Mouse (Mus musculus) kidney, embryonic 16.5 days (tissue): ENCODE data around the gene Uso1. TPM values are rescaled to one million over a fixed set of nuclear protein-coding genes. Genes with fewer than 3 reads are reported as not detected.

ENCODE experiments used
- polyA plus RNA-seq: library from polyadenylated mRNA; unstranded; fragments of >200 nt; fragmentation: Nextera tagmentation; extraction: Ambion mirVana; gene quantifications from 2 replicates; pipeline ENCODE4 v1.2.1, GENCODE M21; 2015

Uso1 gene
- polyA plus RNA-seq, 1 experiment from 2014 or later, result 40.0 TPM

Other genes with a start within 250 kb of the Uso1 start
- 74.4 and 77.1 TPM in 2 replicates for gene Rchy1, start 174.9 kb upstream of the Uso1 start, polyA plus RNA-seq
- gene Odaph, start 150.5 kb upstream of the Uso1 start, polyA plus RNA-seq, result not detected in 2 replicates
- gene Cdkl2, start 94.1 kb upstream of the Uso1 start, polyA plus RNA-seq, result 1.6 TPM in 2 replicates
- gene G3bp2, start 54.2 kb upstream of the Uso1 start, polyA plus RNA-seq, result 155 and 169 TPM in 2 replicates
- gene U90926, start 77.5 kb downstream of the Uso1 start, polyA plus RNA-seq, result 0.37 and 0.45 TPM in 2 replicates
- gene Ppef2, start 118.3 kb downstream of the Uso1 start, polyA plus RNA-seq, result 0.10 and 0.37 TPM in 2 replicates
- 24.2 and 24.3 TPM in 2 replicates for gene Naaa, start 140.2 kb downstream of the Uso1 start, polyA plus RNA-seq
- gene Sdad1, start 172.5 kb downstream of the Uso1 start, polyA plus RNA-seq, result 39.2 and 42.6 TPM in 2 replicates
- not detected in 2 replicates for gene Cxcl9, start 190.1 kb downstream of the Uso1 start, polyA plus RNA-seq
- 2.6 and 3.5 TPM in 2 replicates for gene Art3, start 193.9 kb downstream of the Uso1 start, polyA plus RNA-seq
- gene Cxcl10, start 211.0 kb downstream of the Uso1 start, polyA plus RNA-seq, result 1.1 TPM in 2 replicates